Mouse (Mus musculus): ENCODE results near the gene Kcnh1.

GRCm38 (mm10) chr1:192446158-192446557 is 255.6 kb downstream of the Kcnh1 start:
- TF ChIP-seq CTCF (IDR thresholded peaks at IDR 0.05; ENCODE audit: low read depth) (no peak), EP300 (IDR thresholded peaks at IDR 0.05; ENCODE audit: low read depth) (no peak)

Data from heart, postnatal 0 days (tissue).